Mouse (Mus musculus) heart, adult 2 months (tissue): ENCODE results near the gene Ifna2. TPM values are rescaled to one million over a fixed set of nuclear protein-coding genes. Genes with fewer than 3 reads are reported as not detected.
A peak's percentile ranks its signal among the peaks of the same experiment; 100 is the strongest.

Source experiments
- DNase-seq, 2 experiments: peaks; one replicate each; pipeline ENCODE4 v3.0.0; 2021
- H3K27ac ChIP-seq: fragments of 200-600 bp; 2 replicates; pipeline ENCODE4 v1.8.1; 2022
- H3K27me3 ChIP-seq: fragments of 200-500 bp; 2 replicates; pipeline ENCODE4 v1.6.1; 2012; ENCODE audit warnings: mild to moderate bottlenecking, low read length, inconsistent platforms, mixed read lengths; ENCODE audit not compliant: control insufficient read depth, insufficient read depth
- H3K36me3 ChIP-seq: fragments of 200-500 bp; 2 replicates; pipeline ENCODE4 v1.6.1; 2012; ENCODE audit warnings: low read length, inconsistent platforms; ENCODE audit not compliant: control insufficient read depth, insufficient read depth
- H3K4me1 ChIP-seq: fragments of 200-500 bp; 2 replicates; pipeline ENCODE4 v1.6.1; 2011; ENCODE audit warnings: low read length; ENCODE audit not compliant: control insufficient read depth, insufficient read depth
- H3K4me3 ChIP-seq: fragments of 200-600 bp; 2 replicates; pipeline ENCODE4 v1.8.1; 2022
- H3K79me2 ChIP-seq: fragments of 200-500 bp; replicated peaks from 2 replicates; pipeline ENCODE4 v1.6.1; 2012; ENCODE audit warnings: mild to moderate bottlenecking, inconsistent platforms, low read length, moderate library complexity, mixed read lengths; ENCODE audit not compliant: control insufficient read depth, insufficient read depth
- H3K9ac ChIP-seq: fragments of 200-500 bp; 2 replicates; pipeline ENCODE4 v1.6.1; 2012; ENCODE audit warnings: low read depth, mild to moderate bottlenecking, control low read depth, inconsistent platforms, low read length, mixed read lengths
- CTCF ChIP-seq: fragments of 200-600 bp; IDR thresholded peaks from 2 replicates; pipeline ENCODE4 v1.8.1; 2022; ENCODE audit warnings: antibody characterized with exemption, mild to moderate bottlenecking, moderate library complexity
- EP300 ChIP-seq: fragments of 200-500 bp; IDR thresholded peaks from 2 replicates; pipeline ENCODE4 v1.6.1; 2011; ENCODE audit warnings: low read depth, low read length, control low read depth; ENCODE audit not compliant: insufficient read depth
- POLR2A ChIP-seq: fragments of 200-500 bp; IDR thresholded peaks from 2 replicates; pipeline ENCODE4 v1.6.1; 2011; ENCODE audit warnings: mild to moderate bottlenecking, low read depth, low read length, control low read depth; ENCODE audit not compliant: insufficient read depth
- WGBS: fragments of 180-500 bp; shearing (Covaris S2); methylation state at CpG from one replicate; pipeline ENCODE4 v1.1.7; 2018; 5-methylcytosine and 5-hydroxymethylcytosine counted together
- intact Hi-C: fragments of 180-260 bp; cut with DNase I; formaldehyde crosslinking; loops from one replicate; pipeline ENCODE4 v1.15.1; 2025
- long read RNA-seq: library from polyadenylated mRNA; stranded (forward); transcript quantifications from one replicate; pipeline ENCODE4 v2.0.0, GENCODE M21; 2021
- polyA plus RNA-seq: library from polyadenylated mRNA; depleted of rRNA; stranded (reverse); fragments of >200 nt; gene quantifications from 2 replicates; pipeline ENCODE4 v1.2.3, GENCODE M21; 2012; rRNA removed
- total RNA-seq, 2 experiments: library from RNA; stranded (reverse); gene quantifications; 2 replicates each; pipeline ENCODE4 v1.2.3; 2021

Ifna2 gene
- not detected for total RNA-seq
- not detected in 2 replicates for polyA plus RNA-seq
- long read RNA-seq, result 0 reads

- Histone ChIP-seq H3K27ac (no peak within 1 kb of the TSS), H3K27me3 (no peaks in the 10 kb centered on the region), H3K36me3 (no peaks in the 10 kb centered on the region), H3K79me2 (no peaks in the 10 kb centered on the region), H3K9ac (no peak within 1 kb of the TSS), H3K4me1 (no peaks in the 10 kb centered on the region), H3K4me3 (no peak within 1 kb of the TSS)
- WGBS, result 92% methylated on average over 1 of the region's 1 CpGs
- intact Hi-C loops, result loop anchor here (5.0 kb wide), 1 partner anchor 138 kb away; no protein-coding TSS in a partner anchor
- no peak for DNase-seq
- no peak for TF ChIP-seq CTCF
- no peak for TF ChIP-seq EP300
- no peak for TF ChIP-seq POLR2A
Observed at GRCm38 (mm10) chr4:88683812-88684211, at the start of gene Ifna2. Ifna2 (minus strand) TSS chr4:88683912.

GRCm38 (mm10) chr4:88727324-88727723, 43.6 kb upstream of the Ifna2 start:
- DNase-seq, result peak in 1 of 2 experiments; percentile 34
- Histone ChIP-seq H3K9ac (no peak overlapping the region), H3K4me3 (no peak overlapping the region), H3K36me3 (no peaks in the 10 kb centered on the region), H3K4me1 (no peaks in the 10 kb centered on the region), H3K27me3 (no peaks in the 10 kb centered on the region), H3K27ac (no peak overlapping the region), H3K79me2 (no peaks in the 10 kb centered on the region)
- TF ChIP-seq POLR2A, result no peak
- peak; percentile 55; the same call in 1 of the 2 replicates for TF ChIP-seq EP300
- peak; percentile 83 for TF ChIP-seq CTCF
- intact Hi-C loops, result loop anchor here (1.0 kb wide), 1 partner anchor 31 kb away; no protein-coding TSS in a partner anchor
- 0% methylated on average over 1 of the region's 1 CpGs for WGBS

DNA sequence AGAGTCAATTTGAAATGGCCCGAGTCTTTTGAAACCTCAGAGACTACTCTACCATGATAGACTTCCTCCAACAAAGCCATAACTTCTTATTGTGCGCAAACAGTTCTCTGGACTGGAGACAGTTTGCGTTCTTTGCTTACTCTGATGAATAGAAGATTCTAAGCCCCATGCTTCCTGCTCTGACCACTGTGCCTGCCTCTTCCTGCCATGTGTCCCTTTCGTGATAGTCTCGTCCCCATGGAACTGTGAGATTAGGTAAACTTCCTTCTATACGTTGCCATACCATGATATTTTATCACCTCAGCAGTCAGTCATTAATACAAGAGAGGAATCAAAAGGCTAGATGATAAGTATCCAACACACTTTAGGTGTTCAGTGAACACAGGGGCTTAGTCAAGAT, 43.0 kb upstream of the Ifna2 start:
- H3K79me2 ChIP-seq, result no peaks in the 10 kb centered on the region
- H3K27ac ChIP-seq, result no peak overlapping the region
- TF ChIP-seq POLR2A (no peak), EP300 (no peak), CTCF (no peak)
- H3K4me1 ChIP-seq, result no peaks in the 10 kb centered on the region
- intact Hi-C loops, result loop anchor here (1.0 kb wide), 1 partner anchor 30 kb away; no protein-coding TSS in a partner anchor
- no peak for DNase-seq
- H3K9ac ChIP-seq, result no peak overlapping the region
- 59% methylated on average over 6 of the region's 6 CpGs for WGBS
- H3K36me3 ChIP-seq, result no peaks in the 10 kb centered on the region
- H3K27me3 ChIP-seq, result no peaks in the 10 kb centered on the region
- no peak overlapping the region for H3K4me3 ChIP-seq

DNA sequence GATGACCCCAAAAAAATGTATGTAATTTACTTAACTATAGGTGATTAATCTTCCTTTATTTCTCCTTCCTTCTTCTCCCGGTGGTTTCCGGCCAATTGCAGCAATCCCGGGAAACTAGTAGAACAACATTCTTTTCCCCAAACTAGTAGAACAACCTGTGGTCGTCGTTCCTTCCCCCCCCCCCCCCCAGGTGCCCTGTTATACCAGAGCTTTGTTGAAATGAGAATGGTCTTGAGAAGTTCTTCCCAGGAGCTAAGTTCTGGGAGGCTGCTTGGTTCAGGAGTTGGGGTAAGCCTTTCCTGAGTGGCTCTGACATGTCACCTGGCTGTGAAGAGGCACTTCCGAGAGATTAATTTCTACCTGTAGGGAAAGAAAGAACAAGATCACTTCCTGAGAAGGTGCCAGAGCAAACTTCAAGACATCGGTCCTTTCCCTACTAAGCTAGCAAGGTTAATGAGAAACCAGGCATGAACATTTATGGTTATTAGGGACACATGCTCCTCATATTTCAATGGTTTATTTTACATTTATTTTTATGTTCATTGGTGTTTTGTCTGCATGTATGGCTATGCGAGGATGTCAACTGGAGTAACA, 39.9 kb upstream of the Ifna2 start:
- no peak for DNase-seq
- Histone ChIP-seq H3K36me3 (peaks cover 19% of the 10 kb centered on the region), H3K27me3 (no peaks in the 10 kb centered on the region), H3K79me2 (peaks cover 1% of the 10 kb centered on the region), H3K9ac (no peak overlapping the region), H3K27ac (no peak overlapping the region), H3K4me1 (peaks cover 10% of the 10 kb centered on the region), H3K4me3 (no peak overlapping the region)
- TF ChIP-seq EP300 (no peak), POLR2A (no peak)
- WGBS, result 74% methylated on average over 8 of the region's 8 CpGs
- intact Hi-C loops, result no loop called here

- Histone ChIP-seq H3K27ac (peak within 1 kb of the TSS; percentile 99), H3K9ac (peak within 1 kb of the TSS; percentile 98), H3K27me3 (no peaks in the 10 kb centered on the region), H3K4me1 (peaks cover 12% of the 10 kb centered on the region), H3K4me3 (peak within 1 kb of the TSS; percentile 67), H3K36me3 (peaks cover 26% of the 10 kb centered on the region), H3K79me2 (peaks cover 3% of the 10 kb centered on the region)
- 1% methylated on average over 82 of the region's 82 CpGs for WGBS
- intact Hi-C loops, result no loop called here
- DNase-seq, result peak; percentile 93 to 95
- TF ChIP-seq CTCF (no peak), EP300 (peak; percentile 60; the same call in 1 of the 2 replicates), POLR2A (peak; percentile 94)
Observed at GRCm38 (mm10) chr4:88721791-88722721, 38.3 kb upstream of the Ifna2 start, which contains the start of the genes Gm26566 and Klhl9. Gm26566 (plus strand) TSS chr4:88721805. Klhl9 (minus strand) TSS chr4:88722465.

GRCm38 (mm10) chr4:88718715-88719114, 35.0 kb upstream of the Ifna2 start:
- H3K27ac ChIP-seq, result peak overlapping the region; percentile 6
- H3K36me3 ChIP-seq, result peaks cover 42% of the 10 kb centered on the region
- H3K4me3 ChIP-seq, result peak overlapping the region; percentile 67
- no peak for DNase-seq
- TF ChIP-seq CTCF (no peak), EP300 (no peak), POLR2A (no peak)
- H3K27me3 ChIP-seq, result no peaks in the 10 kb centered on the region
- intact Hi-C loops, result loop anchor here (10.0 kb wide), 1 partner anchor 684 kb away; the partner anchor contains the start of gene Mllt3
- H3K79me2 ChIP-seq, result peaks cover 7% of the 10 kb centered on the region
- H3K9ac ChIP-seq, result peak overlapping the region; percentile 44; the same call in 1 of the 2 replicates
- peaks cover 18% of the 10 kb centered on the region for H3K4me1 ChIP-seq
- WGBS, result 0% methylated on average over 1 of the region's 1 CpGs
